Mouse (Mus musculus): ENCODE measurements around the gene Cyp2d22.
A peak's percentile ranks its signal among the peaks of the same experiment; 100 is the strongest.

The Cyp2d22 gene

GRCm38 (mm10) chr15:82346580-82347302, 33.3 kb downstream of the Cyp2d22 start:
- DNase-seq (ENCODE audit: low spot score in 2 of 2), result no peak

DNA sequence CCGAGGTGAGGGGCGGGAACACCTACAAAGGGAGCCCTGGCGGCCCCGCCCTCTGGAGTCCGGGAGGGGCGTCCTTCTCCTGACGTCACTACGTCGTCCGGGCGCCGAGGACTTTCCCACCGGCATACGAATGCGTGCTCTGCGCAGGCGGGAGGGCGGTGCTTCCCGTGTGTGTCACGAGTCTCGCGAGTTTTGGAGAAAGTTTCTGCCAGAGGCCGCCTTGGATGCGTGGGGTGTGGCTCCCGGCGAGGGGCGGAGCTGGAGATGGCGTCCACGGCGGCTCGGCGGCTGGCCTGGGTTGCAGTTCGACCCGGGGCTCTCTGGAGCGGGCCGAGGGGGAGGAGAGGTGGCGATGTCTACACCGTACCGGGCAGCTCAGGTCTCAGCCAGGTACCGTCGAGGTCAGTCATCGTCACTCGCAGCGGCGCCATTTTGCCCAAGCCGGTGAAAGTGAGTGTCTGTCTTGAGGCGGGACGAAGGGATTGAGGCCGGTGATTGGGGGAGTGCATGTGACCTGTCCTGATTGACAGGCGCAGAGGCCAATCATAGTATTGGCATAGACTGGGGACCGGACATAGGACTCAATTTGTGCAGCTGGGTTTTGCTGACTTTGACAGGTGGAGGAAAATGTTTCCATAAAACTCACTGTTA, 34.1 kb downstream of the Cyp2d22 start:
- peak; percentile 94 to 99 for DNase-seq (ENCODE audit: low spot score in 2 of 2)

DNA sequence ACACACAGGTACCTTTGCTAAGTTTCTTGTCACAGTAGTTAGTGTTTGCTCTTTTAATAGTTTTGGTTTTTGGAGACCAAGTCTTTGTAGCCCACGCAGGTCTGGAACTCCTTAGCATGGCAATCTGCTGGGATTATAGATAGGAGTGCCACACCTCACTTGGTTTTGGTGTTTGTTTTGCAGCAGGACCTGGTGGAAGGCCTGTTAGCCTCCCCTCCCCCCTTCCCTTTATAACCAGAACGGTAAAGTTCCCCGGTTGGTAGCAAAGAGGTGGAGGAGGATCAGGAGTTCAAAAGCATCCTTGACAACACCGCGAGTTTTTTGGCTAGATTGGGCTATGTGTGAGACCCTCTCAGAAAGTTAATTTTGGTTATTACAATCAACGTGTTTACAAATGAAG, 35.1 kb downstream of the Cyp2d22 start:
- DNase-seq (ENCODE audit: low spot score in 2 of 2), result no peak

DNA sequence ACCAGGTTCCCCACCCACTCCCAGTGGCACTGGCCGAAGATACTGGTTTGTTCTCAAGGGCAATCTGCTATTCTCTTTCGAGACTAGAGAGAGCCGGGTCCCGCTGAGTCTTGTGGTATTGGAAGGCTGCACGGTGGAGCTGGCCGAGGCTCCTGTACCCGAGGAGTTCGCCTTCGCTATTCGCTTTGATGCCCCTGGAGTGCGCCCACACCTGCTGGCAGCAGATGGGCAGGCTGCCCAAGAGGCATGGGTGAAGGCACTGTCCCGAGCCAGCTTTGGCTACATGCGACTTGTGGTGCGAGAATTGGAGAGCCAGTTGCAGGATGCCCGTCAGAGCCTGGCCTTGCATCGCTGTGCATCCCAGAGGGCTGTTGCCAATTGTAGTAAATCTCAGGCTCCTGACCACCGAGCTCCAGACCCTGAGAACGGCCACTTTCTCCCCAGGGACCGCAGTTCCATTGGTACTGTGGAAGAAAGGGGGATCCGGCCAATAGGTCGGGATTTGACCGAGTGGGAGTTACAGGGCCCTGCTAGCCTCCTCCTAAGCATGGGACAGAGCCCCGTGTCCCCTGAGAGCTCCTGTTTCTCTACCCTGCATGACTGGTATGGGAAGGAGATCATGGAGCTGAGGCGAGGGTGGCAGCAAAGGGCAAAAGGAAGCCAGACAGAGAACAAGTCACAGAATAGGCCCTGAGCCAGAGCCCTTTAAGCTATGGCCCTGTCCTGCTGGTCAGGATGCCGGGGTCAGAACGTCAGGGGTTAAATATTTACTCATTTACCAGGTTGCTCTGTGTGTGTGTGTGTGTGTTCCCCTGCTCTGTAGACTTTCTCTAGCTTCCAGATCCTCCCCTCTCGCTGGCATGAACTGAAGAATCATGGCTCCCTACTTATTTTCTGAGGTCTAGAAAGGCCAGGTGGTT, 36.4 kb downstream of the Cyp2d22 start:
- DNase-seq (ENCODE audit: low spot score in 2 of 2), result no peak

GRCm38 (mm10) chr15:82342543-82342935, 37.5 kb downstream of the Cyp2d22 start:
- DNase-seq (ENCODE audit: low spot score in 2 of 2), result no peak

DNA sequence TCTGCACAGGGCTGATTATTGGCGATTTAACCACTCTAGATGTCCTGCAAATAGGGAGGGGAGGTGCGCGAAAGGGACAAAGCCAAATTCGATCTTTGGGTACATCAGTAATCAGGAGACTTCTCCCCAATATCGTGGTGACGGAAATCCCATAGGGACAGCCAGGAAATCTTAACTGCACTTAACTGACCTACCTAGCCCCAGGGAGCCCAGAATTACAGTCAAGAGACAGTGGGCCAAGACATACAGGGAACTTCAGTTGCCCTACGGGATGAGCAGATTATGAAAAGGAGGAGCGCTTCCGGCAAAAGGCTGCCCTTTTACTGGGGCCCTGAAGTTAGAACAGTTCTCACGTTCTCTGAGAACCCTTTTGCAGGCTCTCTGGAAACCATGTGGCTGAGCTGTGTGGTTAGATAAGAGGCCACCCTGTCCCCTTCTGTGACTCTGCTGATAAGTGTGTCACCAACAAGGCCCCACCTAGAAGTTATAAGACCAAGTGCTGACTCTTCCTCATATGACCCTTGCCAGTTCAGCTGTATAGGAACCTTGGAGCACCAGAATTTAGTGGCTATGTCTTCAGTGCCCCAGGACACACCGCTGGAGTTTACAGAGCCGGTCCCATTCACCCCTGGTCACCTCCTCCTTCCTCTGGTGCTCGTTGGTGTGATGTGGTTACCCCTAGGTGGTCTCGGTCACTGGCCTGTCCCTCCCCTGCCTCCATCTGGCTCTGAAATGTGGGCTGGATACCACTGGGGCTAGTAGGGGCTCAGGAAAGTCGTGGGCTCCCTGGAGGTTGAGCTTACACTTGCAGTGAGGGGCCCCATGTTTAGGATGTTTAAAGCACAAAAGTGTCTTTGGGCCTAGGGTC, 38.2 kb downstream of the Cyp2d22 start:
- DNase-seq (ENCODE audit: low spot score in 2 of 2), result no peak

DNA sequence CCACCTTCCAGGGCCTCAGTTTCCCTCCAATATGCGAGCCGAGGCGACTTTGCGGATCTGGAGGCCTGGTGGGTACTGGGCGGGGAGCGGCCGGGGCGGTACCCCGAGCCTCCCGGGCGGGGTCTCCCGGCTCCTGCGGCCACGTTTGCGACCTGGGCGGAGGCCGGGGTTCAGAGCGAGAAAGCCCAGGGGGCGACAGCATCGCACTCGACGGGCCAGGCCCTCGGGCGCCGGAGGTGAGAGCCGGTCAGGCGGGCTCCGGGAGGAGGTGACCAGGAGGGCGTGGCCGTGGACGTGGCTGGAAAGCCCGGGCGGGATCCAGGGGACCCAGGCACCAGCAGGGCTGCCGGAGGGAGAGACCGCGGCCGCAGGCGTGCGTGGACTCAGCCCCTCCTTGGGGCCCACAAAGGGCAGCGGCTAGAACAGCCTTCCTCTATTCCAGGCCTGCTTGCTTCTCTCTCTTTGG, 39.0 kb downstream of the Cyp2d22 start:
- DNase-seq (ENCODE audit: low spot score in 2 of 2), result no peak

DNA sequence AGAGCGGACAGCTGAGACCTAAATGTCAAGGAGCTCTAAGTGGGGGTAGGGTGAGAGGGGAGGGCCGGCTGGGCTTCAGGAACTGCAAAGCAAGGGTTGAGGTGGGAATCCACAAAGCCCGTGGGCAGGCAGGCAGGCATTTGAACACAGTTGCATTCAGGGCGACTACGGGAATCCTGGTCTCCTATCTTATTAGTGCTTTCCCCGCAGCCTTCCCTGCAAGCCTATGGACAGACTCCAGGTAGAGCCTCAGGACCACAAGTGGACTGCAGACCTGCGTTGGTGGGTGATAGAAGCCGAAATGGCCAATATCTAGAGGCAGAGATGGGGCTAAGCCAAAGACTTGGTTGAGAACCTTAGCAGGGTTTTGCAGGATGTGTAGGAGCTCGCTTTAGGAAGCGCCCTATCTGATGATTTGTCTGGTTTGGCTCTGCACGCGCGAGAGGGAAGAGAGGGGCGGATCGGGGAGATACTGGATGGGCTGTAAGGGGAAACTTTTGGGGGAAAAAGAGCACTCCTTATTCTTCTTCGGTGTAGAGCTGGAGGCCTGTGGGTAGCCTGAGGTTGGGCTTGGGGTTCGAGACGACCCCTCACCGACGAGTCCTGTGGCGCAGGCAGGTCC, 39.5 kb downstream of the Cyp2d22 start:
- no peak for DNase-seq (ENCODE audit: low spot score in 2 of 2)

DNA sequence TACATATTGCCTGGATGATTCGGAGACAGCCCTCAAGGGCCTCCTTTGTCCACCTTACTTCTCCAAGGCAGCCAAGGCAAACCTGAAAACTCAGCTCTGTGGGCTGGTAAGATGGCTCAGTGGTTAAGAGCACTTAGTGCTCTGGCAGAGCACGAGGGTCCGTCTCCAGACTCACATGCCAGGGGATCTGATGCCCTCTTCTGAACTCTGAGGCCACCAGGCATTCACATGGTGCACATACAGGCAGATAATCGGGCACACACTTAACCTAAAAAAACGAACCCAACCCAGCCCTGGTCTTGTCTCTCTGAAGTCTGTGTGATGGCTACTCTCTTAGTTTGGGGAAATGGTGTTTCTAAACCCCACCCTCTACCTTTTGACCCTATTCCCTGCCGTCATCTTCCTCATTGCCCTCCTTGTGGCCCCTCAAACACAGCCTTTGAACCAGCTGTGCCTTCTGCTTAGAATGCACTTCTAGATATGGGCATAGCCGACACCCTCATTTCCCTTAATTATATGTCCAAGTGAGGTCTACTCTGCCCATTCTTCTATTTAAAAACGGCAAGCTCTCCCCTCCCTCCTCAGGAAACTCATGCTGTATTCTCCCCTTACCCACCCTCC, 40.3 kb downstream of the Cyp2d22 start:
- no peak for DNase-seq (ENCODE audit: low spot score in 2 of 2)

GRCm38 (mm10) chr15:82339150-82339549, 40.9 kb downstream of the Cyp2d22 start:
- DNase-seq (ENCODE audit: low spot score in 2 of 2), result no peak

DNA sequence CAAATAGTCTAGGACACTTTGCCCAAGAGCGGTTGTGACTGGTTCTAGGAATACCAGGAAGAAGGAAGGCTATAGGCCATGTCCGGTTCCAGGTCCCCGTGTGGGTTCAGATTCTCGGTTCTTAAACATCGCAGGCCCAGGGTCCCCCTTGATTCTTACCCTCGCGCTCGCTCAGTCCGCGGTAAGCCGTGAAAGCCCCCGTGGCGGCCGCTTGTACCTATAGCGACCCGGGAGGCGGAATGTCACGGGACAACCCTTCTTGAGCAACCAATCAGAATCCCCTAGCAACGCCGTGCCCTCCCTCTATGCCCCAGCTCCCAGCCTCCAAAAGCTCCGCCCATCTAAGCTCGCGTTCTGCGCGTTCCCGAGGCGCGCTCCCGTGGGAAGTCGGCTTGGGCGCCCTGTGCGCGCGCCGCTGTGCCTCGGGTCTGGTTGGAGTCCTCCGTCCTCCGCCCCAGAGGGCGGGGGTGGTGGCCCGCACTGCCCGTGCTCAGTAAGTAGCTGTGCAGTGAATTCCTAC, 41.4 kb downstream of the Cyp2d22 start, which contains the start of the genes Naga, Pheta2 and Smdt1:
Naga (minus strand) TSS at position 333 of the 520 bp plus-strand sequence.
Pheta2 (plus strand) TSS at position 350 of the 520 bp plus-strand sequence.
Smdt1 (plus strand) TSS at position 367 of the 520 bp plus-strand sequence.
- peak; percentile 84 to 95 for DNase-seq (ENCODE audit: low spot score in 2 of 2)

- DNase-seq (ENCODE audit: low spot score in 2 of 2), result no peak
Measured at GRCm38 (mm10) chr15:82337875-82338274, 42.2 kb downstream of the Cyp2d22 start.

- no peak for DNase-seq (ENCODE audit: low spot score in 2 of 2)
Measured at GRCm38 (mm10) chr15:82336629-82337028, 43.4 kb downstream of the Cyp2d22 start.

GRCm38 (mm10) chr15:82335194-82335593, 44.9 kb downstream of the Cyp2d22 start:
- DNase-seq (ENCODE audit: low spot score in 2 of 2), result no peak

DNA sequence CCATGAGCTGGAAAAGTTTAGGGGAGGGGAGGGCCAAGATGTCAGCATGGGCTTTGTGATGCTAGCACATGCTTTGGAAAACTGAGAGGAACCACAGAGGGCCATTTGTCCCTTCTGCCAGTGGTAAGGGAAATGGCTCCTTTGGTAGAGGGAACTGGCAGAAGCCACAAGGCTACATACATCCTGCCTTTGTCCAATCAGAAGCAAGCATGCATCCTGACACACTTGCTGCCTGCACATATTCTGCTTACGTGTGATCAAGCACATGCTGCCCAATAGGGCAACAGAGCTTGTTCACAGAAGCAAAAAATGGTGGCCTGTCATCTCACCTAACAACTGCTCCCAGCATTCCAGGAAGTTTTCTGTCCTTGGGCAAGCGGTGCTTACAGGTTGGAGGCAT, 54.7 kb downstream of the Cyp2d22 start:
- no peak for DNase-seq (ENCODE audit: low spot score in 2 of 2)

- DNase-seq (ENCODE audit: low spot score in 2 of 2), result no peak
Measured at GRCm38 (mm10) chr15:82322195-82322594, 57.9 kb downstream of the Cyp2d22 start.
